Mouse (Mus musculus): ENCODE data around the gene Btbd35f29.
"Not testable (repeated sequence)": the region's sequence is repeated elsewhere in the genome, so short reads cannot be mapped to it uniquely, and the experiment has no call there.

- TF ChIP-seq CTCF, EP300 (IDR thresholded peaks at IDR 0.05): not testable (repeated sequence)
These were observed at the start of gene Btbd35f29 for GRCm38 (mm10) chrX:31117374-31117773.
